Mouse (Mus musculus) embryonic fibroblast, embryonic 13.5 days (primary cell): ENCODE data around the gene Psmb6. TPM values are rescaled to one million over a fixed set of nuclear protein-coding genes. Genes with fewer than 3 reads are reported as not detected.
"Not testable (repeated sequence)": the region's sequence is repeated elsewhere in the genome, so short reads cannot be mapped to it uniquely, and the experiment has no call there.

Experiments used
- H3K27ac ChIP-seq: 2 replicates; pipeline ENCODE4 v1.5.1; 2012; ENCODE audit warnings: low read length, control low read depth, inconsistent platforms; ENCODE audit not compliant: insufficient read depth
- H3K4me1 ChIP-seq: 2 replicates; pipeline ENCODE4 v1.6.1; 2011; ENCODE audit warnings: low read length; ENCODE audit not compliant: control insufficient read depth, insufficient read depth
- H3K4me3 ChIP-seq: 2 replicates; pipeline ENCODE4 v1.5.1; 2011; ENCODE audit warnings: mild to moderate bottlenecking, control low read depth, low read length; ENCODE audit not compliant: insufficient read depth
- CTCF ChIP-seq: IDR thresholded peaks from 2 replicates; pipeline ENCODE4 v1.5.1; 2011; ENCODE audit warnings: mild to moderate bottlenecking, control low read depth, low read length, moderate library complexity, borderline replicate concordance; ENCODE audit not compliant: insufficient read depth
- POLR2A ChIP-seq: IDR thresholded peaks from 2 replicates; pipeline ENCODE4 v1.6.1; 2011; ENCODE audit warnings: low read depth, mild to moderate bottlenecking, control low read depth, low read length, moderate library complexity
- polyA plus RNA-seq: library from polyadenylated mRNA; stranded (reverse); fragments of >200 nt; gene quantifications from 2 replicates; pipeline ENCODE4 v1.2.4, GENCODE M21; 2011; ENCODE audit warnings: low read depth; ENCODE audit not compliant: missing spikeins, insufficient read length

Psmb6 gene
- polyA plus RNA-seq, 1 experiment = 177 TPM

DNA sequence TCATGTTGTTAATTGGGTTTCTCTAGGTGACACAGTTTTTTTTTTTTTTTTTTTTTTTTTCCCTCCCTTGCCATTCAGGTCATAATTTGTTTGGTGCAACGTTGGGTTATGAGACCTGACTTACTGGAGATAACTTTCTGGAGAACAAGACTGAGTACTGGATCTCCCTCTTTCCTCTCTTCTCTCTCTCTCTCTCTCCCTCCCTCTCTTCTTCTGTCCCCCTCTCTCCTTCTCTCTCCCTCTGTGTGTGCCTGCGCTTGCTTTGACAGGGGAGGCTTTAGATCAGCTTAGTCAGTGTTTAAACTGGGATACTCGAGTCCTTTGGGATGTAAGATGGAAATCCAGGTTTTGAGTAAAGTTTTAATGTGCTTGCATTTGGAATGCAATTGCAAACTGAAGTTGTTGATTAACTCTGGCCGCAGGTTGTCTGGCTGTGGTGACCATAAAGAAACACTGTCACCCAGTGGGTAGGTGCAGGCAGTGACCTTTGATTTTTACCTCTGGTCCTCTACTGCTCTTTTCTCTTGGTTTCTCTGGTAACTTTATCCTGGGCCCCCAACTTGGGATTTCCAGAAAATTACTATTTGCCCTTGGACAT, 39.2 kb downstream of the Psmb6 start:
- H3K4me1 ChIP-seq = no peaks in the 10 kb centered on the region
- TF ChIP-seq POLR2A (no peak), CTCF (no peak)
- H3K4me3 ChIP-seq = peak overlapping the region; percentile 68
- H3K27ac ChIP-seq = no peak overlapping the region

DNA sequence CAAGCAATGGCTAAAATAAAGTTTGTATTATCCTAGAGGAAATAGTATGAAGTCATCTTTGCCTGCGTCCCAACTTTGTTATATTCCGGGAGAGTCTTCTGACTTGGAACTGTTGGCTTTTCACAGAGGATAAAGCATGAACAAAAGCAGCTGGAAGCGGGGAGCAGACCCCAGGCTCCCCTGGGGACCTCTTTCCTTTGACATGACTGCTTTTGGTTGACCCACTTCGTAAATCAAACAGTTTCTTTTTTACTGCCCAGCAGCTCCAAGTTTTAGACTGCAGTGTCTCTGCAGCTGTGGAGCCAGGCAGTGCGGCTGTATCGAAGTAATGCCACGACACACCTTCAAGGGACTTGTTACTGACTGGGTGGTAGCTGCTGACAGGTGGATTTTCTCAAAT, 41.4 kb downstream of the Psmb6 start:
- TF ChIP-seq CTCF (no peak), POLR2A (no peak)
- Histone ChIP-seq H3K27ac (no peak overlapping the region), H3K4me1 (no peaks in the 10 kb centered on the region; the same call in 1 of the 2 replicates), H3K4me3 (no peak overlapping the region)

DNA sequence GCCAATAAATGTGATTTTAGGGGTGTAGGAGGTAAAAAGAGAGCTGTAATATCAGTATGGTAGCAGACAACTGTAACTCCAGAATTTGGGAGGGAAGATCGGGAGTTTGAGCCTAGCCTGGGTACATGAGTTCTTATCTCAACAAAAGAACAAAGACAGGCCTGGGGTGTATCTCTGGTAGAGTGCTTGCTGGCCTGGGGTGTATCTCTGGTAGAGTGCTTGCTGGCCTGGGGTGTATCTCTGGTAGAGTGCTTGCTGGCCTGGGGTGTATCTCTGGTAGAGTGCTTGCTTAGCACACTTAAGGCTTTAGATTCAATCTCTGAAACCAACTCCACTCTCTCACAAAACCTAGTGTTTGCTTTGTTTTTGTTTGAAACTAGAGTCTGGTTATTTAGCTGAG, 45.4 kb downstream of the Psmb6 start:
- H3K4me3 ChIP-seq, H3K27ac ChIP-seq: not testable (repeated sequence)
- H3K4me1 ChIP-seq = peaks cover 16% of the 10 kb centered on the region

DNA sequence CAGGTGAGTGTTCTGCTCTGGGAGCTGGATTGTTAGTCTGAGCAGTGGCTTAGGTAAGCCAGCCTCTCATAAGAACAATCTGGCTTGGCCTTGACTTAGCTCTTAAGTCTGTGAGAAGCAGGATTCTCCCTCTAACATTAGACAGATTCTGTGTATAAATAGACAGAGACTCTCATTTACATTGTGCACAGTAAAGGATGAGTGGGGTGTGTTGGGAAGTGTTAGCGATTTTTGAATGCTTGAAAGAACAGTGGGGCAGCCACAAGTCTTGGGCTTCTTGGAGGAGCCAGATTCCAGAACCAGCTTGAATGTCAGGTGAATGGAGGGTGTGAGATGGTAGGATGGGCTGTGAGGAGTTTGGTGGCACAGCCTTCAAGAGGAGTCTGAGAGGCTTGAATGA, 46.5 kb downstream of the Psmb6 start:
- Histone ChIP-seq H3K4me1 (peaks cover 18% of the 10 kb centered on the region), H3K4me3 (no peak overlapping the region), H3K27ac (no peak overlapping the region; the same call in 1 of the 2 replicates)
- TF ChIP-seq POLR2A (no peak), CTCF (no peak)

DNA sequence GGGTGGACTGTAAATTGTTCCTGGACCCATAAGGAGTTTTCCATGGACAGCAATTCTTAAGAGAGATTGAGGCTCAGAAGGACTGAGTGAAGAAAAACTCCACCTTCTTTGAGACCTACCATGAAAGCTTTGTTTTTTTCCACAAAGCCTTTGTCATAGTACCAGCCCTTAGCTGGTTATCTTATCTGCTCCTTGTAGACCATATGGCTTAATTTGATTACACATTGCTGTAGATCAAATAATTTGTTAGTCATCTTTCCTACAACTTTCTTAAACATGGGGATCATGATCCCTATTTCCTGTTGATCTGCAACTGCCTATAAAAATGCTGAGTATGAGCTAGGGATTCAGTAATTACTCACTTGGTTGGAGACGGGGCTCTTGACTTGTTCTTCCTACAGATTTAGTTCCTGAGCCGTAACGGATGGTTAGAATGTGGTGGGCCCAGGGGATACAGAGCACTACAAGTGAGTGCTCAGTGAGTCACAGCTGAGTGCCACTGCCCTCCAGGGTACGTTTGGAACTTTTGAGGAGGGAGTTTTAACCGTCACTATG, 47.3 kb downstream of the Psmb6 start:
- Histone ChIP-seq H3K27ac (peak overlapping the region; percentile 20; the same call in 1 of the 2 replicates), H3K4me3 (no peak overlapping the region), H3K4me1 (peaks cover 25% of the 10 kb centered on the region)
- TF ChIP-seq POLR2A (no peak), CTCF (no peak)

DNA sequence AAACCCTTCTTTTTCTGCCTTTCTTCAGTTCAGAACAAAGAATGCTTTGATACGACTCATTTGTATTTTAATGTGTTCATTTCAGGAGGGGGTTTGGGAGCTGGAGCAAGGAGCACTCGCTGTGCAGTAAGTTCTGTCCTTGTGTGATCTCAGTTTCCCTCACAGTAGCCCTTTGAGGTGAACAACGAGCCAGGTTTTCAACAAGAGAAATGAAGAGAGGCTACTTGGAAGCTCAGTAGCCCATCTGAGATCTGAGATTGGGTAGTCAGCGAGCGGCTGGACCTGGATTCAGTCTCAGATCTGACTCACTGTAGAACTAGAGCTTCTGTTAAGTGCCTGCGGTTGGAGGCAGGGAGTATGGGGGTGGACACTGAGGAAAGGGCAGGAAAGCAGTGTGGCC, 48.7 kb downstream of the Psmb6 start:
- peaks cover 33% of the 10 kb centered on the region for H3K4me1 ChIP-seq
- no peak for TF ChIP-seq CTCF
- TF ChIP-seq POLR2A = no peak
- no peak overlapping the region for H3K4me3 ChIP-seq
- H3K27ac ChIP-seq = peak overlapping the region; percentile 75

DNA sequence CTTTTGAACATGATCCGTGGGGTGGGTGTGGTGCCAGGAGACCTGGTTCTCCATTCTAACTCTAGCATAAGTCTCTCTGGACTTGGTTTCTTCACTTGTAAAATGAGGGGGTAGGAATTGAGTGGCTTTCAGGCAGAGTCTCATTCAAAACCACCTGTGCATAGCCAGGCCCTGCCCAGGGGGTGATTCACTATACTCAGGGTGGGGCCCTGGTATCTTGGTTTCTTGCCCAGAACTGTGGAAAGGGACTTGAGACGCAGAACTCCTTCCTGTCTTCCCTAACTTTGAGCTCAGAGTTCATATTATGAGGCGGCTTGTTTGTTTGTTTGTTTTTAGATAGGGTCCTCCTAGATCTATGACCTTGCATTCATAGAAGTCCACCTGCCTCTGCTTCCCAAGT, 52.0 kb downstream of the Psmb6 start:
- Histone ChIP-seq H3K4me1 (peaks cover 46% of the 10 kb centered on the region), H3K4me3 (no peak overlapping the region), H3K27ac (no peak overlapping the region)
- TF ChIP-seq POLR2A (no peak), CTCF (no peak)

Other genes starting within 250 kb of the Psmb6 start
- gene Alox12e, start 202.7 kb upstream of the Psmb6 start, polyA plus RNA-seq = not detected in 2 replicates
- not detected in 2 replicates for gene Alox15, start 173.3 kb upstream of the Psmb6 start, polyA plus RNA-seq
- gene Pelp1, start 115.3 kb upstream of the Psmb6 start, polyA plus RNA-seq = 24.3 and 27.5 TPM in 2 replicates
- gene Arrb2, start 92.7 kb upstream of the Psmb6 start, polyA plus RNA-seq = 9.1 and 10.1 TPM in 2 replicates
- 14.0 and 14.1 TPM in 2 replicates for gene Med11, start 73.4 kb upstream of the Psmb6 start, polyA plus RNA-seq
- gene Zmynd15, start 65.9 kb upstream of the Psmb6 start, polyA plus RNA-seq = 0.19 and 0.20 TPM in 2 replicates
- 4.1 and 6.0 TPM in 2 replicates for gene Cxcl16, start 65.4 kb upstream of the Psmb6 start, polyA plus RNA-seq
- gene Tm4sf5, start 20.1 kb upstream of the Psmb6 start, polyA plus RNA-seq = not detected in 2 replicates
- 0.79 TPM in 1 of 2 replicates, not detected in the other for gene Vmo1, start 10.8 kb upstream of the Psmb6 start, polyA plus RNA-seq
- gene Gltpd2, start 6.2 kb upstream of the Psmb6 start, polyA plus RNA-seq = not detected in 2 replicates
- gene Gm40193, start 7.6 kb downstream of the Psmb6 start, polyA plus RNA-seq = not detected in 2 replicates
- gene Pld2, start 14.7 kb downstream of the Psmb6 start, polyA plus RNA-seq = 19.7 and 23.3 TPM in 2 replicates
- 36.2 and 37.0 TPM in 2 replicates for gene Mink1, start 37.5 kb downstream of the Psmb6 start, polyA plus RNA-seq
- gene 4930544D05Rik, start 90.5 kb downstream of the Psmb6 start, polyA plus RNA-seq = not detected in 2 replicates
- not detected in 2 replicates for gene Chrne, start 93.8 kb downstream of the Psmb6 start, polyA plus RNA-seq
- not detected in 2 replicates for gene Gp1ba, start 113.8 kb downstream of the Psmb6 start, polyA plus RNA-seq
- 14.9 and 19.5 TPM in 2 replicates for gene Rnf167, start 121.9 kb downstream of the Psmb6 start, polyA plus RNA-seq
- gene Slc25a11, start 122.1 kb downstream of the Psmb6 start, polyA plus RNA-seq = 75.9 and 81.1 TPM in 2 replicates
- gene Pfn1, start 129.3 kb downstream of the Psmb6 start, polyA plus RNA-seq = 1,131 and 1,278 TPM in 2 replicates
- 15.6 and 31.0 TPM in 2 replicates for gene Eno3, start 131.8 kb downstream of the Psmb6 start, polyA plus RNA-seq
- 91.1 and 106 TPM in 2 replicates for gene Spag7, start 144.0 kb downstream of the Psmb6 start, polyA plus RNA-seq
- gene Camta2, start 162.7 kb downstream of the Psmb6 start, polyA plus RNA-seq = 15.3 and 16.4 TPM in 2 replicates
- gene Inca1, start 174.8 kb downstream of the Psmb6 start, polyA plus RNA-seq = 1.2 and 2.4 TPM in 2 replicates
- 88.5 and 112 TPM in 2 replicates for gene Kif1c, start 175.2 kb downstream of the Psmb6 start, polyA plus RNA-seq
- 1.5 and 2.5 TPM in 2 replicates for gene Zfp3, start 238.8 kb downstream of the Psmb6 start, polyA plus RNA-seq